Mouse (Mus musculus) macrophage (primary cell): ENCODE measurements around the gene Arhgef2. TPM values are rescaled to one million over a fixed set of nuclear protein-coding genes. Genes with fewer than 3 reads are reported as not detected.

Experiments
- H3K27ac ChIP-seq: fragments of 350-480 bp; formaldehyde crosslinking; 2 replicates; pipeline ENCODE4 v1.9.0; 2021
- H3K36me3 ChIP-seq: fragments of 350-480 bp; formaldehyde crosslinking; 2 replicates; pipeline ENCODE4 v1.9.0; 2021; ENCODE audit errors: inconsistent target
- H3K4me3 ChIP-seq: fragments of 350-480 bp; formaldehyde crosslinking; 2 replicates; pipeline ENCODE4 v1.9.0; 2021; ENCODE audit errors: inconsistent target
- H3K79me2 ChIP-seq: fragments of 350-480 bp; formaldehyde crosslinking; 2 replicates; pipeline ENCODE4 v1.9.0; 2021; ENCODE audit errors: inconsistent target
- WGBS: methylation state at CpG from one replicate; pipeline ENCODE4 v1.1.7; 2026; ENCODE audit warnings: inconsistent platforms; ENCODE audit not compliant: missing documents; 5-methylcytosine and 5-hydroxymethylcytosine counted together
- polyA plus RNA-seq: library from polyadenylated mRNA; stranded (reverse); fragments of 250-400 nt; gene quantifications from 3 replicates; pipeline ENCODE4 v1.2.4, GENCODE M21; 2018; ENCODE audit warnings: inconsistent platforms

The Arhgef2 gene
- polyA plus RNA-seq, 1 experiment from 2014 or later, result 83.0 TPM

GRCm38 (mm10) chr3:88649186-88649585 lies 43.4 kb downstream of the Arhgef2 start:
- Histone ChIP-seq H3K4me3 (no peak overlapping the region), H3K27ac (no peak overlapping the region), H3K36me3 (peaks cover 33% of the 10 kb centered on the region), H3K79me2 (no peaks in the 10 kb centered on the region)
- WGBS, result 59% methylated on average over 10 of the region's 10 CpGs

GRCm38 (mm10) chr3:88649967-88650366 lies 44.2 kb downstream of the Arhgef2 start:
- WGBS, result 95% methylated on average over 10 of the region's 13 CpGs
- H3K36me3 ChIP-seq, result peaks cover 25% of the 10 kb centered on the region
- H3K4me3 ChIP-seq, result no peak overlapping the region
- no peak overlapping the region for H3K27ac ChIP-seq
- no peaks in the 10 kb centered on the region for H3K79me2 ChIP-seq

- no peak overlapping the region for H3K4me3 ChIP-seq
- no peaks in the 10 kb centered on the region for H3K79me2 ChIP-seq
- 56% methylated on average over 12 of the region's 13 CpGs for WGBS
- H3K27ac ChIP-seq, result no peak overlapping the region
- peaks cover 17% of the 10 kb centered on the region for H3K36me3 ChIP-seq
These were observed 45.1 kb downstream of the Arhgef2 start for GRCm38 (mm10) chr3:88650713-88651504.

GRCm38 (mm10) chr3:88651669-88652618 lies 46.2 kb downstream of the Arhgef2 start:
- peaks cover 7% of the 10 kb centered on the region for H3K36me3 ChIP-seq
- WGBS, result 59% methylated on average over 18 of the region's 18 CpGs
- H3K27ac ChIP-seq, result no peak overlapping the region
- H3K4me3 ChIP-seq, result no peak overlapping the region
- no peaks in the 10 kb centered on the region for H3K79me2 ChIP-seq

GRCm38 (mm10) chr3:88652846-88653515 lies 47.2 kb downstream of the Arhgef2 start, which contains the start of gene Rxfp4:
Gene Rxfp4 (minus strand): TSS chr3:88653142.
- Histone ChIP-seq H3K36me3 (no peaks in the 10 kb centered on the region), H3K27ac (no peak within 1 kb of the TSS), H3K4me3 (no peak within 1 kb of the TSS), H3K79me2 (no peaks in the 10 kb centered on the region)
- 82% methylated on average over 17 of the region's 17 CpGs for WGBS

GRCm38 (mm10) chr3:88653516-88654370 lies 48.0 kb downstream of the Arhgef2 start:
- H3K36me3 ChIP-seq, result no peaks in the 10 kb centered on the region
- H3K27ac ChIP-seq, result no peak overlapping the region
- no peak overlapping the region for H3K4me3 ChIP-seq
- no peaks in the 10 kb centered on the region for H3K79me2 ChIP-seq
- 89% methylated on average over 6 of the region's 6 CpGs for WGBS

GRCm38 (mm10) chr3:88654621-88655020 lies 48.9 kb downstream of the Arhgef2 start:
- H3K27ac ChIP-seq, result no peak overlapping the region
- H3K79me2 ChIP-seq, result no peaks in the 10 kb centered on the region
- no peak overlapping the region for H3K4me3 ChIP-seq
- 59% methylated on average over 4 of the region's 4 CpGs for WGBS
- no peaks in the 10 kb centered on the region for H3K36me3 ChIP-seq

- Histone ChIP-seq H3K79me2 (no peaks in the 10 kb centered on the region), H3K4me3 (no peak overlapping the region), H3K36me3 (no peaks in the 10 kb centered on the region), H3K27ac (no peak overlapping the region)
- 94% methylated on average over 8 of the region's 8 CpGs for WGBS
These were observed 49.9 kb downstream of the Arhgef2 start for GRCm38 (mm10) chr3:88655619-88656018.

GRCm38 (mm10) chr3:88658441-88659127 lies 52.8 kb downstream of the Arhgef2 start:
- 92% methylated on average over 5 of the region's 5 CpGs for whole genome bisulfite sequencing
- H3K36me3 ChIP-seq, result no peaks in the 10 kb centered on the region

GRCm38 (mm10) chr3:88659798-88660197 lies 54.0 kb downstream of the Arhgef2 start:
- no peaks in the 10 kb centered on the region for H3K79me2 ChIP-seq
- H3K27ac ChIP-seq, result no peak overlapping the region
- WGBS, result 60% methylated on average over 5 of the region's 6 CpGs
- H3K4me3 ChIP-seq, result no peak overlapping the region
- no peaks in the 10 kb centered on the region for H3K36me3 ChIP-seq

More at GRCm38 (mm10) chr3:88658441-88659127, 52.8 kb downstream of the Arhgef2 start:
- no peaks in the 10 kb centered on the region for H3K79me2 ChIP-seq
- no peak overlapping the region for H3K27ac ChIP-seq
- H3K4me3 ChIP-seq, result no peak overlapping the region

- H3K27ac ChIP-seq, result no peak overlapping the region
- H3K4me3 ChIP-seq, result no peak overlapping the region
- no peaks in the 10 kb centered on the region for H3K36me3 ChIP-seq
- WGBS, result 7% methylated on average over 4 of the region's 4 CpGs
- no peaks in the 10 kb centered on the region for H3K79me2 ChIP-seq
These were observed 58.3 kb downstream of the Arhgef2 start for GRCm38 (mm10) chr3:88664095-88664494.

- no peak overlapping the region for H3K27ac ChIP-seq
- no peaks in the 10 kb centered on the region for H3K79me2 ChIP-seq
- H3K4me3 ChIP-seq, result peak overlapping the region; percentile 24; the same call in 1 of the 2 replicates
- H3K36me3 ChIP-seq, result no peaks in the 10 kb centered on the region
- 9% methylated on average over 11 of the region's 11 CpGs for WGBS
These were observed 71.6 kb downstream of the Arhgef2 start for GRCm38 (mm10) chr3:88677399-88677798.

- Histone ChIP-seq H3K36me3 (no peaks in the 10 kb centered on the region), H3K79me2 (peaks cover 29% of the 10 kb centered on the region), H3K4me3 (no peak overlapping the region), H3K27ac (no peak overlapping the region)
- 100% methylated on average over 2 of the region's 2 CpGs for WGBS
These were observed 78.0 kb downstream of the Arhgef2 start for GRCm38 (mm10) chr3:88683814-88684213.
